Mouse (Mus musculus): ENCODE data around the gene Selenot. TPM values are rescaled to one million over a fixed set of nuclear protein-coding genes. Genes with fewer than 3 reads are reported as not detected.
A peak's percentile ranks its signal among the peaks of the same experiment; 100 is the strongest.

Selenot gene
- 14.9 and 15.5 TPM in 2 replicates for polyA plus RNA-seq (2016; fragmentation: Nextera tagmentation; extraction: Ambion mirVana)

DNA sequence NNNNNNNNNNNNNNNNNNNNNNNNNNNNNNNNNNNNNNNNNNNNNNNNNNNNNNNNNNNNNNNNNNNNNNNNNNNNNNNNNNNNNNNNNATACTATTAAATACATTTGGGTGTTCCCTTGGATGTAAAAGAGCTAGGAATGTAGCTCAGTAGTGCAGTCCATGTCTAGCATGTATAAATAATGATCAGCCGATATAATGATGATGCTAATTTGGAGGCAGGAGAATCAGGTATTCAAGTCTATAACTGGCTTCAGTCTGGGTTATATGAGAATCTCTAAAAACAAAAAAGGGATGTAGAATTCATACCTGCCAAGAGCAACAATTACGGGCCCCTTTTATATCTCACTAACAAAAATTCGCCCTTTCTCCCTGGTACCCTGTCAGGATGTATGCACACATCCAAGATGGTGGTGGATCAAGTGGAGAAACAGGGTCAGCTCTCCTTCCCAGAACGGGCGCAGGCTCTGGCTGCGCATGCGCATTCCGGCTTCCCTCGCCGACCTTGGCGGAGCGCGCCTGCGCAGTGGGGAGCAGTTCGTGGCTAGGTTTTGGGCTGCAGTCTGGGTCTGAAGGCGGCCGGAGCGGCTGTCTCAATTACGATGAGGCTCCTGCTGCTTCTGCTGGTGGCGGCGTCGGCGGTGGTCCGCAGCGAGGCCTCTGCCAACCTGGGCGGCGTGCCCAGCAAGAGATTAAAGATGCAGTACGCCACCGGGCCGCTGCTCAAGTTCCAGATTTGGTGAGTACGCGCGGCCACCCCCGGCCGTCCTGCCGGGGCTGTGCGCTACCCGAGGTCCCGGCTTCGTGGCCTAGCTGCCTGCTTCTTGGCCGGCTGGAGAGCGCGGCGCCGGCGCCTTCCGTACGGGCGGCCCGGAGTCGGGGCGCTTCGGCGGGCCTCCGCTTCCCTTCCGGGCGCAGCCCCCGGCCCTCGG lies at the start of gene Selenot:
Gene Selenot, plus strand, starts transcription at position 500 of the 930 bp plus-strand sequence.
- H3K9me3 ChIP-seq (replicated peaks): no peaks in the 10 kb centered on the region
- peak within 1 kb of the TSS; percentile 74 for H3K4me3 ChIP-seq
- H3K27me3 ChIP-seq (ENCODE audit: low read depth, poor library complexity, severe bottlenecking): no peaks in the 10 kb centered on the region
- peak; percentile 98 for DNase-seq (ENCODE audit: low spot score)
- H3K36me3 ChIP-seq: peaks cover 25% of the 10 kb centered on the region
- WGBS: 2% methylated on average over 59 of the region's 59 CpGs
- H3K27ac ChIP-seq: peak within 1 kb of the TSS; percentile 96
- H3K4me1 ChIP-seq: peaks cover 4% of the 10 kb centered on the region; the same call in 1 of the 2 replicates

DNA sequence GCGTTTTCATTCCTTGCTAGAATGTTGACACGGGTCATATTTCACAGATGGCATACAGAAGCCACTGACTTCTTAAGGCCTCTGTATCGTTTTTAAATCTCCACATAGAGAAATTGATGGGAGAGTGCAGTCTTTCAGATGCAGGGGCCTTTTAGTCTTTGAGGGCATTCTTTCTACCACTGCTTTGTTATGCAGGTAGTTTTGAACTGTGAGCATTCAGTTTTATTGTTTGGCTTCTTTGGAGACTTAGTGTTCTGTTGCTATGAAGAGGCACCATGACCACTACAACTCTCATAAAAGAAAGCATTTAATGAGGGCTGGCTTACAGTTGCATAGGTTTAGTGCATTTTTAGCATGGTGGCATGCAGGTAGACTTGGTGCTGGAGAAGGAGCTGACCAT lies 39.9 kb upstream of the Selenot start:
- Histone ChIP-seq H3K4me3 (no peak overlapping the region), H3K36me3 (peaks cover 84% of the 10 kb centered on the region), H3K27ac (no peak overlapping the region), H3K27me3 (ENCODE audit: low read depth, poor library complexity, severe bottlenecking) (no peaks in the 10 kb centered on the region), H3K9me3 (replicated peaks) (no peaks in the 10 kb centered on the region), H3K4me1 (no peaks in the 10 kb centered on the region)
- 96% methylated on average over 3 of the region's 3 CpGs for WGBS
- no peak for DNase-seq (ENCODE audit: low spot score)

DNA sequence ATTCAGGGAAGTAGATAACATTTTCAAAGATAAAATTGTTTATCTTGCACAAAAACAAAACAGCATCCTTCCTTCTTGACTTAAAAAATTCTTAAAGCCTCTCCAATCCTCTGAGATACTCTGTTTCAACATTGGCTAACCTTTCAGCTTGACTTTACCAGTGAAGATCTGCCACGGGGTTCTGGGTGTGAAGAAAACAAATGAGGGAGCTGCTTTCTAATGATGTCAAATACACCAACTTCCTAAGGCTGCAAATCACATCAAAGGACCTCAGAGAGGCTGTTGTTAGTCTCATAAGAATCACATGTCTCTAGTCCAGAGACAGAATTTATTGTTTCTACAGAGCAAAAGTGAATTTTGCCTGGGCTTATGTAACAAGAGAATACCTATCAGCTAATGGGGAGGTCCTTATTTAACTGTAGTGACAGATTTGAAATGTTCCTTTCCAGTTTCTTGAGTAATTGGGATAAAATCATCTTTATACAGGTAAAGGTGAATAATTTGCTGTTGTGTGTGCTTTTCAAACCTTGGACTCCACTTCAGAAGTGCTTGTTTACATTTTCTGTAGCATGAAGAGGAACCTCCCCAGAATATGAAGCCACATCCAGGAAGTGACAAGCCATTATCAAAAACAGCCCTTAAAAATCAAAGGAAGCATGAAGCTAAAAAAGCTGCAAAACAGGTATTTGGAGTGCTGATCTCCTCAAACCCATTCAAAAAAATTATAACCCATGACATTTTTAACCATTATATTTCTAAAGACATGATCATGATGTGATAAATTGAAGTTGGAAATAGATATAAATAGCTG lies 24.2 kb upstream of the Selenot start:
- DNase-seq (ENCODE audit: low spot score): no peak
- Histone ChIP-seq H3K4me3 (no peak overlapping the region), H3K27ac (no peak overlapping the region), H3K27me3 (ENCODE audit: low read depth, poor library complexity, severe bottlenecking) (no peaks in the 10 kb centered on the region), H3K4me1 (no peaks in the 10 kb centered on the region), H3K9me3 (replicated peaks) (no peaks in the 10 kb centered on the region), H3K36me3 (peaks cover 97% of the 10 kb centered on the region)
- WGBS: 75% methylated on average over 1 of the region's 1 CpGs

DNA sequence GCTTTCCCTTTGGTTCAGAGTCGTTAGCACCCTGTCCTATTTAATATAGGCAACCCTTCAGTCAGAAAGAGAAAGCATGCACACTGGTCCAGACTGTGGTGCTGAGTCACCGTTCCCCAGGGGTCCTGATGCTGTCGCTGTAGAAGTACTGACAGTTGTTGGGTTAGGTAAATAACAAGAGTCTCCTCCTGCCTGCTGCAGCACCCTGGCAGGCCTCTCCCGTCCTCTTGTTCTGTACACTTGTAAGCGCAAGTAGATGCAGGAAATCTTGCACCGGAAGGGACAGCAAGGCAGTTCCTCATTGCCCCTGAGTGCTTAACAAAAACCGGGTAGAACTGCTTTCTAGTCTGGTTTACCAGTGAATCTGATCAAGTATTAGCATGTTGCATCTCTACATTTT lies 19.8 kb upstream of the Selenot start:
- H3K36me3 ChIP-seq: peaks cover 68% of the 10 kb centered on the region
- H3K27ac ChIP-seq: no peak overlapping the region
- H3K27me3 ChIP-seq (ENCODE audit: low read depth, poor library complexity, severe bottlenecking): no peaks in the 10 kb centered on the region
- no peaks in the 10 kb centered on the region for H3K9me3 ChIP-seq (replicated peaks)
- no peak overlapping the region for H3K4me3 ChIP-seq
- WGBS: 86% methylated on average over 7 of the region's 7 CpGs
- no peaks in the 10 kb centered on the region for H3K4me1 ChIP-seq
- no peak for DNase-seq (ENCODE audit: low spot score)

DNA sequence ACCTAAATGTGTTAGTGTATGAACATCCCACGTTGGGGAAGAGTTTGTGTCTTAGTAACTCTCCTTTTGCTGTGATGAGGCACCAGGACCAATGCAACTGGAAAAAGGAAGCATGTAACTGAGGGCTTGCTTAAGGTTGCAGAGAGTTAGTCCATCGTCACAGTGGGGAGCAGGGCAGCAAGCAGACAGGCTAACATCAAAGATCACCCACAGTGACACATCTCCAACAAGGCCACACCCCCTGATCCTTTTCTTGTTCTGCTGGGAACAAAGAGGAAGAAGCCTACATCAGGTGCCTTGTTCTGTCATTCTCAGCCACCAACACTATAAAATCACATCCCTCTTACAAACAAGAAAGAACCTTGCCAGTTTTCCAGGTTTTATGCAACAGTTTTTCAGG lies 16.5 kb upstream of the Selenot start:
- Histone ChIP-seq H3K4me1 (no peaks in the 10 kb centered on the region), H3K36me3 (peaks cover 36% of the 10 kb centered on the region), H3K27me3 (ENCODE audit: low read depth, poor library complexity, severe bottlenecking) (no peaks in the 10 kb centered on the region), H3K4me3 (no peak overlapping the region), H3K27ac (no peak overlapping the region), H3K9me3 (replicated peaks) (no peaks in the 10 kb centered on the region)
- no peak for DNase-seq (ENCODE audit: low spot score)
- WGBS: 25% methylated on average over 2 of the region's 2 CpGs

DNA sequence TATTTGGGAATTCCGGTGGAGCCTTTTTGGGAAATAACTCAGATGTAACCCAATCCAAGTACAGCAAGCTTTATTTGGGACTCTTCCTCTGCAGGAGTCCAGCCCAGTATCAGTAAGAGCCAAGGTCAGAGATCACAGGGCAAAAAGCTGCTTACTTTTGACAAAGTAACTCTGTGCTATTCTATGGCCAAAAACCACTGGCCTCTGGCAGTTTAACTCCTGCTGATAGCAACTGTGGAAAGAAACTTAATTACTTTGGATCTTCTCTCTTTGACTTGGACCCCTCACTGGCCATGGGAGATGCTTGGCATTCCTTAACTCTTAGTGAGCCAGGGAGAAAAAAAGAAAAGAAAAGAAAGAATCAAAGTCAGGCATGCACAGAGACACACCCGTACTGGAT lies 15.0 kb upstream of the Selenot start:
- WGBS: 78% methylated on average over 2 of the region's 2 CpGs
- H3K36me3 ChIP-seq: peaks cover 20% of the 10 kb centered on the region
- no peak for DNase-seq (ENCODE audit: low spot score)
- H3K4me1 ChIP-seq: no peaks in the 10 kb centered on the region
- H3K4me3 ChIP-seq: no peak overlapping the region
- H3K27ac ChIP-seq: no peak overlapping the region
- no peaks in the 10 kb centered on the region for H3K9me3 ChIP-seq (replicated peaks)
- H3K27me3 ChIP-seq (ENCODE audit: low read depth, poor library complexity, severe bottlenecking): no peaks in the 10 kb centered on the region

DNA sequence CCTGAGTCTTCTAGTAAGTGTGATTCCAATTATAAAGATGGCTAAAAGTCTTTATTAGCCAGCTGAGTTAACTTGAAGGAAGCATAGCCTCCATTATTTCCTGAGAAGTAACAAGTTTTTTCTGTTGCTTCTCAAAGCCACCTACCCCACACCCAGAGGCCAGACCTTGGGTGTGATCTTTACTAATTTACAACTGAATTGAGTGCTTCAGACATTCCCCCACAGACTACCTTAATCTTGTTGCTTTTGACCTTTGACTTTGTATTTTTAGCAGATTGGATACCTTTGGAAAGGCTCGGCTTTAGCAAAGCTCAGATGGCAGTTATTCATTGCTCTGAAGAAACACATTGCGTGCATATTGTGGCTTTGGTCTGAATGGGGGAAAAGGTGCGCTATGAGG lies 5.6 kb upstream of the Selenot start:
- Histone ChIP-seq H3K27me3 (ENCODE audit: low read depth, poor library complexity, severe bottlenecking) (no peaks in the 10 kb centered on the region), H3K4me3 (no peak overlapping the region), H3K9me3 (replicated peaks) (no peaks in the 10 kb centered on the region), H3K27ac (no peak overlapping the region), H3K36me3 (no peaks in the 10 kb centered on the region), H3K4me1 (no peaks in the 10 kb centered on the region)
- no peak for DNase-seq (ENCODE audit: low spot score)
- WGBS: 66% methylated on average over 3 of the region's 3 CpGs

DNA sequence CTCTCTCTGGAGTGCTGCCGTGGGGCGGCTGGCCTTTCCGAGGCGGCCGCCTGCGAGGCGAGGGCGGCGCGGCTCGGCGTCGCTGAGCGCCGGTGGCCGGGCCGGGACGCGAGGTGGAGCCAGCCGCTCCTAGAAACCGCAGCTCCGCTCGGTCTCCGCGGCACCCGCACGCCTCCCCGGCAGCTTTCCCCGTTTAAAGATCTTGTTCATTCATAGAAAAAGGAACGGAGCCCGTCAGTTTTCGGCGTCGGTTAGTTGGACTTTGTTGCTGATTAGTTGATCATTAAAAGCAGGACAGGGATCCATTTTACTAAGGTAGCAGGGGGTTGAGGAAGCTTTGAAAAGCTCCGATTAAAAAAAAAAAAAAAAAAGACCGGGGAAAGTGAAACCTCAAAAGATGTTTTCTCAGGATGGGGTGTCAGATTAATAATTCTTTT lies 649 bp downstream of the Selenot start:
- H3K9me3 ChIP-seq (replicated peaks): no peaks in the 10 kb centered on the region
- WGBS: under 1% methylated on average over 36 of the region's 36 CpGs
- DNase-seq (ENCODE audit: low spot score): no peak
- H3K4me3 ChIP-seq: peak overlapping the region; percentile 74
- H3K36me3 ChIP-seq: peaks cover 25% of the 10 kb centered on the region
- peaks cover 4% of the 10 kb centered on the region; the same call in 1 of the 2 replicates for H3K4me1 ChIP-seq
- H3K27me3 ChIP-seq (ENCODE audit: low read depth, poor library complexity, severe bottlenecking): no peaks in the 10 kb centered on the region
- peak overlapping the region; percentile 96 for H3K27ac ChIP-seq

DNA sequence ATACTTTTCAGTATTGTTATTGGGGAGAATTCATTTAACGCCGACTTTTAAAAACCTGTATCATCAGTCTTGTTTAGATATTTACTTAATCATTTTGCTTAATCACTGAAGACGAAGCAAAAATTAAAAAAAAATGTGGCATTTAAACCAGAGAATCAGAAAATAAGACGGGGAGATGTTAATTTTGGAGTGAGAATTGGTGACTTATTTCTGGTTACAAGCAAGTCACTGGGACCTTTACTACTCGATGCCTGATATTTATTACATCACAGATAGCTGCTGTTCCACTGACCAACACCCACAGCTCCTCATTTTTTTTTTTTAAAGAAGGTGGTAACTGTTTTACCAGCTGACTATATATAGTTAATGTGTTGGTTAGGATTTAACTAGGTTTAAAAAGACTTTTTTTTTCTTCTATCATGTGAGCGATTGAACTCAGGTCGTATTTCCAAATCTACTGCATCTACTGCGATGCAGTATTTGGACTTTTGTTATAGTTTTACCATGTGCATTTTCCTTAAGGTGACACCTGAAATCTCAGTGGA lies 1.1 kb downstream of the Selenot start:
- H3K36me3 ChIP-seq: peaks cover 28% of the 10 kb centered on the region
- peak overlapping the region; percentile 96 for H3K27ac ChIP-seq
- H3K4me1 ChIP-seq: peaks cover 7% of the 10 kb centered on the region; the same call in 1 of the 2 replicates
- no peaks in the 10 kb centered on the region for H3K27me3 ChIP-seq (ENCODE audit: low read depth, poor library complexity, severe bottlenecking)
- DNase-seq (ENCODE audit: low spot score): no peak
- WGBS: 31% methylated on average over 8 of the region's 8 CpGs
- H3K9me3 ChIP-seq (replicated peaks): no peaks in the 10 kb centered on the region
- peak overlapping the region; percentile 74 for H3K4me3 ChIP-seq

DNA sequence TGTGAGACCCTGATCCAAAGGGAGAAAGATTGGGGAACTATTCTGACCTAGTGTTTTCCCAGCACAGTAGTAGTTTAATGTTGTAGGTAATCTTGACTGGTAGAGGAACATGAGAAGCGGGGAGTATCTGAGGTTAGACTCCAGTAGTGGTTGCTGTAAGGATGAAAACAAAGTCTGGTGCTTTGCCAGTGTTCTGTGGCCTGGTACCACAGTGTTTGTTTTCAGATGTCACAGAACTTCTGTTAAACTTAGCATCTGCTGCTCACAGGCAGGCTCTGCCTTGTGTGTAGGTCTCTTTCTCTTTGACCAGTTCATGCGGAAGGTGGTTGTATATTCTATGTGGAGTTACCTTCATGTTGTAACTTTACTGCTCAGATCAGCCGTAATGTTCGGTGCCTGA lies 5.1 kb downstream of the Selenot start:
- DNase-seq (ENCODE audit: low spot score): no peak
- Histone ChIP-seq H3K4me1 (peaks cover 7% of the 10 kb centered on the region; the same call in 1 of the 2 replicates), H3K36me3 (peaks cover 49% of the 10 kb centered on the region), H3K4me3 (no peak overlapping the region), H3K9me3 (replicated peaks) (no peaks in the 10 kb centered on the region), H3K27ac (no peak overlapping the region), H3K27me3 (ENCODE audit: low read depth, poor library complexity, severe bottlenecking) (no peaks in the 10 kb centered on the region)
- 98% methylated on average over 4 of the region's 4 CpGs for WGBS

DNA sequence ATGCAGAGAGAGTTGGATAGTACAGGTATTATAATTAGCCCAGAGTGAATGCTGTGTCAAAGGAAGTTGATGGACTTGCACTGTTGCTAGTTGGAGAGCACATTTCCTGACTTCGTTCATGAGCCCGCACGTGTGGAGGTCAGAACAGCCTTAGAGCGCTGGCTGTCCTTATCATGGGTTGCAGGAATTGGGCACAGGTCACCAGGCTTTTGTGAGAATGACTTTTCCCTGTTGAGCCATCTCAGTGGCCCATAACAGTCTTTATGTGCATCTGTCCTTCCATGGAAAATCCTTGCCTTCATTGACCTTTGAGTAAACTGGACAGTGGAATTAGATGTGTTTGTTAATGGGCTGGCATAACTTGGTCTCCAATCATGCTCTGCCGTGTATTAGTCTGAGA lies 5.9 kb downstream of the Selenot start:
- 84% methylated on average over 5 of the region's 5 CpGs for WGBS
- H3K4me3 ChIP-seq: no peak overlapping the region
- no peak overlapping the region for H3K27ac ChIP-seq
- no peak for DNase-seq (ENCODE audit: low spot score)
- H3K36me3 ChIP-seq: peaks cover 56% of the 10 kb centered on the region
- peaks cover 7% of the 10 kb centered on the region; the same call in 1 of the 2 replicates for H3K4me1 ChIP-seq
- H3K27me3 ChIP-seq (ENCODE audit: low read depth, poor library complexity, severe bottlenecking): no peaks in the 10 kb centered on the region
- no peaks in the 10 kb centered on the region for H3K9me3 ChIP-seq (replicated peaks)

DNA sequence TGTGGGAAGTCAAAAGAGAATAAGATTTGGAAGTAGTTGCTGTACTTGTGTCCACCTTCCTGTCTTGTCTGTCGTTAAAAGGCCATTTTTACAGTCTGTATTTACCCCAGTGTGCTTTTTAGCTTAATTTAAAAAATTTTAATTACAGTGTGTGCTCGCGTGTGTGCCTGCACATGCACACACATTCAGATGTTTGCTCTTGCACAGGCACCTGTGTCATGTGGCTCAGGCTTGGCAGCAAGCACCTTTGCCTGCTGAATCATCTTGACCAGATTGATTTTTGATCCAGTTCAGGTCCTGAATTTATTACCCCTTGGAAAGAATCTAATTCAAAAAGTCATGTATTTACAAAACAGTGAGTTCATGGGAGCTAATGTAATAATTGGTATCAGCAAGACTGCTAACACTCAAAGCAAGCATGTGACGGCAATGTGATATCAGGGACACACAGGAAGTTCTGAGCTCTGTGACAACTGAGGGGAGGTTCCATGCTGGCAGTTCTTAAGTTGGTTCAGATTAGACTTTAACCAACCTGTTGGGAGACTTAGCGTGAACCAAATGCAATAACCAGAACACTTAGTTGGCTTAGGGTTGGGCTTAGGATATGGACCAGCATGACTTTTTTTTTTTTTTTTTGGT lies 6.5 kb downstream of the Selenot start:
- H3K4me1 ChIP-seq: peaks cover 6% of the 10 kb centered on the region; the same call in 1 of the 2 replicates
- H3K4me3 ChIP-seq: no peak overlapping the region
- WGBS: 93% methylated on average over 5 of the region's 5 CpGs
- no peak for DNase-seq (ENCODE audit: low spot score)
- no peaks in the 10 kb centered on the region for H3K27me3 ChIP-seq (ENCODE audit: low read depth, poor library complexity, severe bottlenecking)
- no peaks in the 10 kb centered on the region for H3K9me3 ChIP-seq (replicated peaks)
- no peak overlapping the region for H3K27ac ChIP-seq
- peaks cover 63% of the 10 kb centered on the region for H3K36me3 ChIP-seq

Measured in limb, embryonic 10.5 days (tissue).